Mouse (Mus musculus) bone marrow, adult 2 months (tissue): Measurements from ENCODE around the gene Casq2.

ENCODE experiments used
- CTCF ChIP-seq: fragments of 200-500 bp; IDR thresholded peaks from 2 replicates; pipeline ENCODE4 v1.5.1; 2011; ENCODE audit warnings: low read length, control low read depth; ENCODE audit not compliant: control insufficient read depth, insufficient read depth
- POLR2A ChIP-seq: fragments of 200-500 bp; IDR thresholded peaks from 2 replicates; pipeline ENCODE4 v1.6.1; 2011; ENCODE audit warnings: low read depth, mild to moderate bottlenecking, control low read depth, low read length, borderline replicate concordance; ENCODE audit not compliant: control insufficient read depth

- no peak for TF ChIP-seq CTCF
- no peak for TF ChIP-seq POLR2A
These were observed 60.2 kb downstream of the Casq2 start for GRCm38 (mm10) chr3:102146428-102146827.
